Mouse (Mus musculus) MN1 (cell line): ENCODE measurements around the gene Dnajc3.

Experiments
- DNase-seq: peaks from one replicate; pipeline ENCODE4 v3.0.0-alpha.2; 2016; ENCODE audit warnings: low spot score

Dnajc3 gene

GRCm38 (mm10) chr14:118983396-118983795 is 45.6 kb downstream of the Dnajc3 start:
- no peak for DNase-seq

DNA sequence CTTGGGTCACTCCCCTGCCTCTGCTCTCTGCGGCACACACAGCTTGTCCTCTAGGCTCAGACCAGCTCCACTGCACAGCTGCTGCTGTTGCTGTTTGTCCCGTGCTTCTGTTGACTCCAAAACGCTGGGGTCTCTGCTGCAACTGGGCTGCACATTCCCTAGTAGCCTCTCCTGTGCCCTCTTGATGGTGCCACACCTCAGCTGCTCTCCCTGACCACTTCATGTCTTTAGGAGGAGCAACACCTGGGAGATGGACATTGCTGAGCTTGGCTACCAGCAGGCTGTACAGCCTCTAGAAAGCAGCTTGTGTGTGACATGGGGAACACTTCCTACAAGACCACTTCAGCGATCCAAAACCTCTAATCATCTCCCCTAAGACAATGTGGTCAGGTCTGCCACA is 46.4 kb downstream of the Dnajc3 start:
- DNase-seq: no peak

DNA sequence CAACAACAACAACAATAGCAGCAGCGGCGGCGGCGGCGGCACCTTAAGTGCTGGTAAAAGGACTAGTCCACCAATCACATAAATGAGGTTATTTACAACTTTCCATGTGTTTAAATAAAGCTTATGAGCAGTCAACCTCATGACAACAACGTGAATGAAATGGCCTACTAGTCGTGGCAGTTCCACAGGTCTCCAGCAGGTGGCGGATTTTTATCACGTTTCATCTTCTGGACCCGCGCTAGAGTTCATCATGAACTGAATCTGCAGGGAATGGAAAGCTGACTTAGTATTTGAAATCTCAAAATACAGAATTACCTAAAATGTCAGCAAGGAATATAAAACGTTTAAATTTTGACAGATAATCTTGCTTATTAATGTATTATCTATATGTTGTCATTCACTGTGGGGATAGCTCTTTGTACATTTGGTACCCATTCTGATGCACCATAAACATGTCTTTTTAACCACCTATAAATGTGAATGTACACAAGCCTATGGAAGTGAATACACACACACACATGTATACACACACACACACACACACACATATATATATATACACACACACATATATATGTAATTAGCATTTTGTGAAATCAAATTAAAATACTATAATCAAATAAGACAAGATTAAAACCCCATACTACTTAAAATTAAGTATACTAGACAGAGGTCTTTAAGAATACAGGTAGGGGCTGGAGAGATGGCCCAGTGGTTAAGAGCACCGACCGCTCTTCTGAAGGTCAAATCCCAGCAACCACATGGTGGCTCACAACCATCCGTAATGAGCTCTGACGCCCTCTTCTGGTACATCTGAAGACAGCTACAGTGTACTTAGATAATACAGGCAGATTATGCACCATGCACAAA is 49.1 kb downstream of the Dnajc3 start:
- DNase-seq: peak; percentile 71

- DNase-seq: no peak
Measured at GRCm38 (mm10) chr14:118987523-118988496, 50.0 kb downstream of the Dnajc3 start.

GRCm38 (mm10) chr14:118995226-118995925 is 57.6 kb downstream of the Dnajc3 start:
- DNase-seq: no peak

GRCm38 (mm10) chr14:119003320-119003719 is 65.5 kb downstream of the Dnajc3 start:
- DNase-seq: no peak

- peak; percentile 70 for DNase-seq
Measured at GRCm38 (mm10) chr14:119005834-119006233, 68.1 kb downstream of the Dnajc3 start.

DNA sequence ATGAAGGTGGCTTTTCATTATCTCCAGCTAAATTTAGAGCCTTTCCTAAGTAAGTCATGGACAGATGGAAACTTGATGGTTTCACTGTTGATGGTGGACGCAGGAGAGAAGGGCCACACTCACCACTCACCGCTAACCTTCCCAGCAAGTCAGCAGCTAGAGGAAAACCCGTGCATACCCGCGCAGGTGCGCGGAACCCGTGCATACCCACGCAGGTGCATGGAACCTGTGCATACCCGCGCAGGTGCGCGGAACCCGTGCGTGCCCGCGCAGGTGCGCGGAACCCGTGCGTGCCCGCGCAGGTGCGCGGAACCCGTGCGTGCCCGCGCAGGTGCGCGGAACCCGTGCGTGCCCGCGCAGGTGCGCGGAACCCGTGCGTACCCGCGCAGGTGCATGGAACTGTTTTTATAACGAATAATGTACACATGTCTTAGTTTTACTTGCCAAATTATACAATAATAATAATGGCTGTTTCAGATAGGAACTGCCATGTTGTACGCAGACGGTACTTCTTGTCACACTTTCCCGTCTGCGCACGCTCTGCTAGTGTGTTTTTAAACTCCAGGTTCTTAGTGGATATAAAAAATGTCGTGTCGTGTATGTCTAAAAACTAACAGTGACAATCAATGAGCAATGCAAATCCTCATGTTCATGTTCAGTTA is 68.8 kb downstream of the Dnajc3 start:
- no peak for DNase-seq

DNA sequence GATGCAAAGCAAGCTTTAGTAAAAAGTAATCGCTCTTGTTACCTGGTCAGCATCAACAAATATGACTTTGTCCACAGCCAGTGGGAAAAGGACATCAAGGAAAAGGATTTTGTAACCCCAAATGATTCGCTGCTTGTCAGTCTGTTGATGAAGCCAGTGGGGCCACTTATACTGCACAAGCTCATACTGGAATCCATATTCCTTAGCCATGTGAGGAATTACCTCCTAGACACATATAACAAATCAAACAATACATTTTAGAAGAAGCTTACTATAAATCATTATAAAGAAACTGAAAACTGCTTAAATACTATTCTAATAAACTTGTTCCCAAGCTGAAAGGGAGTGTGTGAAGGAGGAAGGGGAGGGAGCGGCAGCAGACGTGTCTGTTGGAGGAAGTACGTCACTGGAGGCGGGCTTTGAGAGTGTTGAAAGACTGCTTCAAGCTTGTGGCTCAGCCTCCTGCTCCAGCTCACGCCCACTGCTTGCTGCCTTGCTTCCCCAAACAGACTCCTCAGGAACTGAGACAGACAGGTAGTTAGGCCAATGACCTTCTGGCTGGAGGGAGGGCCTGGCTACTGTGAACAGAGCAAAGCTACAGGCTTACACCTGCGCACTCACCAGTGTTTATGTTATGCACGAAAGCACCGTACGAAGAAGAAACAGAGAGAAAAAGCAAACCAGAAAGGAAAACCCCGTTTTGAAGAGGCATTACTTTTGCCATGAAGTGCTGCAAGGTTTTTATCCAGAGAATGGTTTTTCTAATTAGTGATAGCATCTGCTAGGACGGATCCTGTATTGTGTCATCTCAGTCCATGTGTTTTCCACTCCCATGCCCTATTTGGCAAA is 69.6 kb downstream of the Dnajc3 start:
- peak; percentile 97 for DNase-seq

- no peak for DNase-seq
Measured at GRCm38 (mm10) chr14:119008031-119008590, 70.3 kb downstream of the Dnajc3 start.

DNA sequence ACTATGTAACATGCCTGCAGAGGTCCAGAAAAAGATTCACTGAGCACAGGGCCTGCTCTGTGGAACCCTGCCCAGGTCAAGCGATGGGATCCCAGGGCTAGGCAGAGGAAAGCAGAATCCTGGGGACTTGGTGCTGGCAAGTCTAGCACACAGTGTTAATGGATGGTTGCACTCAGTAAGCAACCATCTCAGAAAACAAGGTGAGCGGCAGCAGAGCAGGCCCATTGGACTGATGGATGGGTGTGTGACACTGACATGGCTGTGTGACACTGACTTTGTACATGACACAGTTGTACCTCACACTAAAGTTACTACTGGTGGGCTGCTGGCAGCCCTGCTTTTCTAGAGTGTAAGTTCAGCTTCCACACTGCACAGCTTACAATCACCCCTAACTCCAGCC is 71.8 kb downstream of the Dnajc3 start:
- DNase-seq: no peak

DNA sequence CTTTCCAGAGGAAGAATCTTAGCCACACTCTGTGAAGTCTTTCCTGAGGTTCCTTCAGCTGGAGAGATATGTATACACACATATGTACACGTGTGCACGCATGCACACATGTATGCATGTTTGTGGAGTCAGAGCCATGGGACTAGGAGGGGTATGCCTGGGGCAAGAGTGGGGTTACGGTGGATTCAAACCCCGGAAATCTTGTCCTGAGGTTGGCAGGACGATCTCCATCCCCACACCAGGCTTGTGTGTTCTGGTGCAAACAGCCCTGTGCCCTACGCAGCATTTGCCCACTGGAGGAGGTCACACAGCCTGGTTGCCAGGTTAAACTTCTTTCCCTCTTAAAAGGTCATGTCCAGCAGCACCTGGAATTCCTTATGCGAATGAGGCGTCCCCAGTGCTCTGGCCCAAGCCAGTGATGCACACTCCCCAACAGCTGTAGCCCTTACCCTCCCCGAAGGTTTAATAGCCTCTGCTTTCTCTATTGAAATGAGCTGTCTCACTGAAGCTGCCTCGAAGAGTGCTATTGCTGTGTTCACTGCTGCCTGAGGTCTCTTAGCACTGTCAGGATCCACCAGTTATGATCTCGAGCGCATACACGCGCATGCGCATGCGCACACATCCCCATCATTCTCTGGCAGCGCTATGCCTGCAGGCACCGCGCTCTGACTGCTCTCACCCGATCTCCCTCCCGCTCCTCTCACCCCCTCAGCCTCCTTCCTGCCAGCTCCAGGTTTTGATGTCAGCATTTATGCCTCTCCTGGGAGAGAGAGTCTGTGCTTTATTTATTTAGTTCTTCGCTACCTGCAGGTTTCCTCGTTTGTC is 75.0 kb downstream of the Dnajc3 start:
- DNase-seq: no peak

GRCm38 (mm10) chr14:119013549-119013948 is 75.8 kb downstream of the Dnajc3 start:
- DNase-seq: no peak

GRCm38 (mm10) chr14:119025889-119026288 is 88.1 kb downstream of the Dnajc3 start:
- DNase-seq: no peak

DNA sequence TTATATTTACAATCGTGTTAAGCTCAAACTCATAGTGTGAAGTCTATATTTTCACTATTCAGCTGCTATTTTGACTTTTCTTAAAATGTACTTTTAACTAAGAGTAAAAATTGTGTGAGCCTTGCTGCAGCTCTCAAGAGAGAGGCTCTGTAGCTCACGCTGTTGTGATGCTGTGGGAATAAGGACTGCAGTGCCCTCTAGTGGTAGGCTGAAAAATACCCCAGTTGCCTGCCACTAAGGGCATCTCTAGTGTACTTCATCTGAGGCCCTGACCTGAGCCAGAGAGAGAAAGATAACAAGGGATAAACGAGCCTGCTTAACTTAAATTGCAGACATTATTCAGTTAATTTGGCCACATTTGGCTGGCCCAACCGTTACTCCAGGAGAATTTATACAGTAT is 89.4 kb downstream of the Dnajc3 start:
- DNase-seq: no peak

GRCm38 (mm10) chr14:119027675-119028253 is 90.0 kb downstream of the Dnajc3 start:
- no peak for DNase-seq
